Mouse (Mus musculus) liver, embryonic 13.5 days (tissue): Measurements from ENCODE around the gene Prkce. TPM values are rescaled to one million over a fixed set of nuclear protein-coding genes. Genes with fewer than 3 reads are reported as not detected.

Experiments used
- ATAC-seq: fragments of 200-750 bp; cut with Nextera tagmentation; 2 replicates; pipeline ENCODE4 v1.8.0; 2017; ENCODE audit warnings: low read depth, mild to moderate bottlenecking, moderate number of reproducible peaks, moderate library complexity
- DNase-seq: peaks from one replicate; pipeline ENCODE4 v3.0.0; 2022
- H3K27ac ChIP-seq: fragments of 300-500 bp; sonication (generic); 2 replicates; pipeline ENCODE4 v1.5.1; 2015; ENCODE audit warnings: moderate library complexity, mild to moderate bottlenecking, inconsistent platforms
- H3K27me3 ChIP-seq: fragments of 300-500 bp; sonication (generic); 2 replicates; pipeline ENCODE4 v1.6.1; 2015; ENCODE audit warnings: mild to moderate bottlenecking, inconsistent platforms
- H3K36me3 ChIP-seq: fragments of 300-500 bp; sonication (generic); 2 replicates; pipeline ENCODE4 v1.6.1; 2015; ENCODE audit warnings: mild to moderate bottlenecking, inconsistent platforms
- H3K4me1 ChIP-seq: fragments of 300-500 bp; sonication (generic); replicated peaks from 2 replicates; pipeline ENCODE4 v1.6.1; 2015; ENCODE audit warnings: inconsistent platforms
- H3K4me2 ChIP-seq: fragments of 300-500 bp; sonication (generic); 2 replicates; pipeline ENCODE4 v1.6.1; 2015; ENCODE audit warnings: inconsistent platforms, mild to moderate bottlenecking, moderate library complexity
- H3K4me3 ChIP-seq: fragments of 300-500 bp; sonication (generic); replicated peaks from 2 replicates; pipeline ENCODE4 v1.5.1; 2015; ENCODE audit warnings: mild to moderate bottlenecking, inconsistent platforms
- H3K9ac ChIP-seq: fragments of 300-500 bp; sonication (generic); 2 replicates; pipeline ENCODE4 v1.6.1; 2015; ENCODE audit warnings: mild to moderate bottlenecking, inconsistent platforms
- H3K9me3 ChIP-seq: fragments of 300-500 bp; sonication (generic); replicated peaks from 2 replicates; pipeline ENCODE4 v1.6.1; 2016; ENCODE audit warnings: inconsistent platforms
- WGBS: fragments of 180-500 bp; shearing (Covaris S2); methylation state at CpG from one replicate; pipeline ENCODE4 v1.1.7; 2015; ENCODE audit not compliant: insufficient replicate concordance; 5-methylcytosine and 5-hydroxymethylcytosine counted together
- polyA plus RNA-seq: library from polyadenylated mRNA; unstranded; fragments of >200 nt; fragmentation: Nextera tagmentation; extraction: Ambion mirVana; gene quantifications from 2 replicates; pipeline ENCODE4 v1.2.1, GENCODE M21; 2015

Prkce gene
- polyA plus RNA-seq, 1 experiment from 2014 or later: 0.90 TPM

- Histone ChIP-seq H3K27me3 (no peaks in the 10 kb centered on the region), H3K4me3 (no peak overlapping the region), H3K27ac (no peak overlapping the region), H3K9ac (no peak overlapping the region), H3K36me3 (no peaks in the 10 kb centered on the region), H3K4me1 (peaks cover 57% of the 10 kb centered on the region), H3K4me2 (no peak overlapping the region), H3K9me3 (no peaks in the 10 kb centered on the region)
- 78% methylated on average over 17 of the region's 17 CpGs for WGBS
- no peak for DNase-seq
- no peak for ATAC-seq
These were observed 137.5 kb downstream of the Prkce start for GRCm38 (mm10) chr17:86304923-86305630.

- no peaks in the 10 kb centered on the region for H3K9me3 ChIP-seq
- H3K4me1 ChIP-seq: peaks cover 49% of the 10 kb centered on the region
- no peaks in the 10 kb centered on the region for H3K27me3 ChIP-seq
- 65% methylated on average over 7 of the region's 7 CpGs for WGBS
- ATAC-seq: no peak
- no peak overlapping the region for H3K4me3 ChIP-seq
- H3K36me3 ChIP-seq: no peaks in the 10 kb centered on the region
- no peak for DNase-seq
- H3K9ac ChIP-seq: no peak overlapping the region
- H3K4me2 ChIP-seq: no peak overlapping the region
- no peak overlapping the region for H3K27ac ChIP-seq
These were observed 138.6 kb downstream of the Prkce start for GRCm38 (mm10) chr17:86306161-86306560.

- DNase-seq (peak; percentile 85), ATAC-seq (peak; percentile 99)
- peak overlapping the region; percentile 44 for H3K4me2 ChIP-seq
- H3K27ac ChIP-seq: peak overlapping the region; percentile 88
- H3K4me1 ChIP-seq: peaks cover 52% of the 10 kb centered on the region
- no peaks in the 10 kb centered on the region for H3K36me3 ChIP-seq
- H3K27me3 ChIP-seq: no peaks in the 10 kb centered on the region
- 15% methylated on average over 8 of the region's 8 CpGs for WGBS
- no peaks in the 10 kb centered on the region for H3K9me3 ChIP-seq
- peak overlapping the region; percentile 45; the same call in 1 of the 2 replicates for H3K9ac ChIP-seq
- H3K4me3 ChIP-seq: no peak overlapping the region
These were observed 146.0 kb downstream of the Prkce start for GRCm38 (mm10) chr17:86313413-86314139.

- H3K9ac ChIP-seq: no peak overlapping the region
- H3K4me3 ChIP-seq: no peak overlapping the region
- H3K4me1 ChIP-seq: peaks cover 49% of the 10 kb centered on the region
- no peak overlapping the region for H3K4me2 ChIP-seq
- 74% methylated on average over 4 of the region's 4 CpGs for WGBS
- no peaks in the 10 kb centered on the region for H3K9me3 ChIP-seq
- DNase-seq: no peak
- ATAC-seq: no peak
- no peaks in the 10 kb centered on the region for H3K36me3 ChIP-seq
- no peaks in the 10 kb centered on the region; the same call in 1 of the 2 replicates for H3K27me3 ChIP-seq
- no peak overlapping the region for H3K27ac ChIP-seq
These were observed 148.3 kb downstream of the Prkce start for GRCm38 (mm10) chr17:86315874-86316273.

- Histone ChIP-seq H3K27ac (no peak overlapping the region), H3K27me3 (no peaks in the 10 kb centered on the region; the same call in 1 of the 2 replicates), H3K36me3 (no peaks in the 10 kb centered on the region), H3K9ac (no peak overlapping the region; the same call in 1 of the 2 replicates), H3K4me1 (peaks cover 48% of the 10 kb centered on the region), H3K9me3 (no peaks in the 10 kb centered on the region), H3K4me3 (no peak overlapping the region), H3K4me2 (no peak overlapping the region)
- no peak for ATAC-seq
- WGBS: 83% methylated on average over 5 of the region's 5 CpGs
- no peak for DNase-seq
These were observed 149.2 kb downstream of the Prkce start for GRCm38 (mm10) chr17:86316771-86317170.

GRCm38 (mm10) chr17:86317197-86317596, 149.6 kb downstream of the Prkce start:
- H3K36me3 ChIP-seq: no peaks in the 10 kb centered on the region
- DNase-seq: no peak
- H3K9ac ChIP-seq: no peak overlapping the region
- no peak for ATAC-seq
- H3K4me2 ChIP-seq: no peak overlapping the region
- no peak overlapping the region for H3K27ac ChIP-seq
- H3K27me3 ChIP-seq: no peaks in the 10 kb centered on the region; the same call in 1 of the 2 replicates
- no peaks in the 10 kb centered on the region for H3K9me3 ChIP-seq
- H3K4me3 ChIP-seq: no peak overlapping the region
- 36% methylated on average over 4 of the region's 4 CpGs for WGBS
- peaks cover 44% of the 10 kb centered on the region for H3K4me1 ChIP-seq

- no peak overlapping the region for H3K9ac ChIP-seq
- H3K27me3 ChIP-seq: no peaks in the 10 kb centered on the region; the same call in 1 of the 2 replicates
- H3K4me2 ChIP-seq: no peak overlapping the region
- DNase-seq (no peak), ATAC-seq (no peak)
- H3K4me1 ChIP-seq: peaks cover 28% of the 10 kb centered on the region
- H3K9me3 ChIP-seq: no peaks in the 10 kb centered on the region
- no peak overlapping the region for H3K4me3 ChIP-seq
- no peaks in the 10 kb centered on the region for H3K36me3 ChIP-seq
- no peak overlapping the region for H3K27ac ChIP-seq
- 85% methylated on average over 13 of the region's 13 CpGs for WGBS
These were observed 152.5 kb downstream of the Prkce start for GRCm38 (mm10) chr17:86319967-86320602.

- 26% methylated on average over 5 of the region's 5 CpGs for WGBS
- H3K27me3 ChIP-seq: no peaks in the 10 kb centered on the region; the same call in 1 of the 2 replicates
- no peak for ATAC-seq
- H3K9me3 ChIP-seq: no peaks in the 10 kb centered on the region
- H3K36me3 ChIP-seq: no peaks in the 10 kb centered on the region
- no peak for DNase-seq
- no peak overlapping the region for H3K27ac ChIP-seq
- no peak overlapping the region for H3K4me2 ChIP-seq
- H3K4me1 ChIP-seq: peaks cover 12% of the 10 kb centered on the region
- no peak overlapping the region for H3K9ac ChIP-seq
- H3K4me3 ChIP-seq: no peak overlapping the region
These were observed 155.3 kb downstream of the Prkce start for GRCm38 (mm10) chr17:86322840-86323239.

- Histone ChIP-seq H3K9me3 (no peaks in the 10 kb centered on the region), H3K4me2 (no peak overlapping the region), H3K4me1 (peaks cover 12% of the 10 kb centered on the region), H3K36me3 (no peaks in the 10 kb centered on the region), H3K27me3 (no peaks in the 10 kb centered on the region; the same call in 1 of the 2 replicates), H3K27ac (no peak overlapping the region), H3K4me3 (no peak overlapping the region), H3K9ac (no peak overlapping the region)
- DNase-seq (no peak), ATAC-seq (no peak)
- 25% methylated on average over 4 of the region's 4 CpGs for WGBS
These were observed 155.7 kb downstream of the Prkce start for GRCm38 (mm10) chr17:86323310-86323709.

- H3K27me3 ChIP-seq: no peaks in the 10 kb centered on the region
- 62% methylated on average over 6 of the region's 6 CpGs for WGBS
- peaks cover 15% of the 10 kb centered on the region for H3K4me1 ChIP-seq
- DNase-seq: no peak
- no peak overlapping the region for H3K27ac ChIP-seq
- no peak overlapping the region for H3K4me3 ChIP-seq
- H3K4me2 ChIP-seq: no peak overlapping the region
- H3K9me3 ChIP-seq: no peaks in the 10 kb centered on the region
- no peak overlapping the region for H3K9ac ChIP-seq
- no peaks in the 10 kb centered on the region for H3K36me3 ChIP-seq
- ATAC-seq: no peak
These were observed 156.5 kb downstream of the Prkce start for GRCm38 (mm10) chr17:86323909-86324686.

GRCm38 (mm10) chr17:86324756-86325155, 157.2 kb downstream of the Prkce start:
- Histone ChIP-seq H3K27ac (no peak overlapping the region), H3K4me2 (no peak overlapping the region), H3K4me1 (peaks cover 21% of the 10 kb centered on the region), H3K27me3 (no peaks in the 10 kb centered on the region), H3K9ac (no peak overlapping the region), H3K9me3 (no peaks in the 10 kb centered on the region), H3K4me3 (no peak overlapping the region), H3K36me3 (no peaks in the 10 kb centered on the region)
- 68% methylated on average over 7 of the region's 7 CpGs for WGBS
- DNase-seq (no peak), ATAC-seq (no peak)
